Mouse (Mus musculus) mature B cell (primary cell): ENCODE measurements around the gene Gpr83.

Source experiments
- in situ Hi-C: fragments of 300-500 bp; cut with MboI; formaldehyde crosslinking; loops from 2 replicates; pipeline ENCODE4 v1.14.3; 2019

Gpr83 gene

GRCm38 (mm10) chr9:14904741-14905475, 44.9 kb downstream of the Gpr83 start:
- in situ Hi-C loops: no loop called here

- in situ Hi-C loops: no loop called here
These were observed 45.9 kb downstream of the Gpr83 start for GRCm38 (mm10) chr9:14905956-14906355.

- in situ Hi-C loops: no loop called here
These were observed 47.9 kb downstream of the Gpr83 start for GRCm38 (mm10) chr9:14907816-14908415.

GRCm38 (mm10) chr9:14909981-14910380, 50.0 kb downstream of the Gpr83 start:
- in situ Hi-C loops: no loop called here

GRCm38 (mm10) chr9:14912037-14912436, 52.0 kb downstream of the Gpr83 start:
- in situ Hi-C loops: no loop called here

GRCm38 (mm10) chr9:14917661-14918060, 57.7 kb downstream of the Gpr83 start:
- in situ Hi-C loops: no loop called here

GRCm38 (mm10) chr9:14918825-14919668, 59.0 kb downstream of the Gpr83 start:
- in situ Hi-C loops: no loop called here
